In genomic region chr4:62505991-62506390, GRCm38 (mm10) we compare ENCODE assay signal across 19 mouse cellular contexts. TPM values are rescaled to one million over a fixed set of nuclear protein-coding genes. Genes with fewer than 3 reads are reported as not detected.
DNase-seq lines count a peak whose midpoint lies in the region; ATAC-seq and TF ChIP-seq lines count a peak whose summit lies in the region.
"Had no signal": no experiment of that assay in that cellular context is flagged by ENCODE, and none has a peak within 500 bp of the region (broad histone marks: within the 10 kb centered on the region; RNA-seq: fewer than 3 reads in every experiment).

No protein-coding gene starts in this region.

- no peaks in the 10 kb centered on the region for H3K79me3 ChIP-seq in C2C12 (ENCODE audit: low read depth)

- no peak overlapping the region for H3K4me2 ChIP-seq in liver, embryonic 15.5 days
- H3K4me2 ChIP-seq: embryonic facial prominence, embryonic 13.5 days; forebrain, embryonic 13.5 days; heart, embryonic 13.5 days; hindbrain, embryonic 13.5 days had no signal

- H3K9ac ChIP-seq in liver, embryonic 15.5 days = no peak overlapping the region
- H3K9ac ChIP-seq: embryonic facial prominence, embryonic 13.5 days; forebrain, embryonic 13.5 days; forebrain, postnatal 0 days; heart, embryonic 13.5 days; hindbrain, embryonic 13.5 days had no signal

- no peak for TF ChIP-seq CTCF in C2C12 (IDR thresholded peaks at IDR 0.05; ENCODE audit: control insufficient read depth, insufficient read depth, insufficient read length)

- no peak overlapping the region for H3K4me3 ChIP-seq in C2C12 (ENCODE audit: insufficient read depth, poor library complexity, severe bottlenecking)
- H3K4me3 ChIP-seq in liver, embryonic 15.5 days (replicated peaks) = no peak overlapping the region
- H3K4me3 ChIP-seq: embryonic facial prominence, embryonic 13.5 days; forebrain, embryonic 13.5 days; heart, embryonic 13.5 days; hindbrain, embryonic 13.5 days had no signal

- H3ac ChIP-seq in C2C12 (ENCODE audit: control insufficient read depth, insufficient read length, low read depth) = no peak overlapping the region

- H3K79me2 ChIP-seq in C2C12 (ENCODE audit: control insufficient read depth, insufficient read depth) = no peaks in the 10 kb centered on the region

- peaks cover 40% of the 10 kb centered on the region for H3K36me3 ChIP-seq in C2C12 (ENCODE audit: control insufficient read depth, insufficient read depth)
- peaks cover 41% of the 10 kb centered on the region for H3K36me3 ChIP-seq in liver, embryonic 15.5 days (replicated peaks)

- ATAC-seq in liver, embryonic 15.5 days (ENCODE audit: insufficient read depth) = 0 out of 2 replicates have a peak, but pooled peaks have one; percentile 8
- ATAC-seq: forebrain, embryonic 13.5 days; forebrain, postnatal 0 days; hindbrain, postnatal 0 days had no signal

- H3K4me1 ChIP-seq in liver, embryonic 15.5 days (replicated peaks) = peaks cover 81% of the 10 kb centered on the region

- peak overlapping the region; percentile 68 for H3K27ac ChIP-seq in liver, embryonic 15.5 days (replicated peaks)
- H3K27ac ChIP-seq: embryonic facial prominence, embryonic 13.5 days; forebrain, embryonic 13.5 days; heart, embryonic 13.5 days; hindbrain, embryonic 13.5 days; hindbrain, postnatal 0 days had no signal

- peak; percentile 44 for DNase-seq in adrenal gland, adult 2 months
- no peak for DNase-seq in adrenal gland, postnatal 14 days
- peak; percentile 42 for DNase-seq in kidney, adult 9 months
- DNase-seq in kidney, postnatal 36 days = no peak
- no peak for DNase-seq in retina, embryonic 14.5 days (ENCODE audit: low spot score)
- DNase-seq: adrenal gland, adult 8-10 months; B cell, adult 2 months; cerebellum, adult 11-12 months; forebrain, postnatal 0 days; gastrocnemius, postnatal 14 days had no signal

- H3K9me3 ChIP-seq in liver, embryonic 15.5 days (replicated peaks) = no peaks in the 10 kb centered on the region
- H3K9me3 ChIP-seq: embryonic facial prominence, embryonic 13.5 days; forebrain, embryonic 13.5 days; heart, embryonic 13.5 days; hindbrain, embryonic 13.5 days had no signal

- 71% methylated on average over 3 of the region's 3 CpGs for WGBS in liver, embryonic 15.5 days (ENCODE audit: insufficient replicate concordance)

- no peaks in the 10 kb centered on the region for H3K27me3 ChIP-seq in C2C12 (ENCODE audit: control insufficient read depth, insufficient read depth, insufficient read length)
- no peaks in the 10 kb centered on the region for H3K27me3 ChIP-seq in liver, embryonic 15.5 days
- H3K27me3 ChIP-seq: embryonic facial prominence, embryonic 13.5 days; forebrain, embryonic 13.5 days; heart, embryonic 13.5 days; hindbrain, embryonic 13.5 days had no signal

TF ChIP-seq in C2C12, 6 proteins besides CTCF, POLR2A, EP300 and RAD21:
- TF ChIP-seq MAX (IDR thresholded peaks at IDR 0.05) = no peak
- peak; percentile 31 for TF ChIP-seq USF1 (IDR thresholded peaks at IDR 0.05; ENCODE audit: low read depth)

RNA-seq across cellular contexts. Expression of gene Hdhd3, which starts 2.7 kb away (rescaled TPM):
- 10 to 100 TPM in 1 of 2 experiments, 1 to 10 TPM in 1; 9.2 to 26.1 TPM for total RNA-seq in adrenal gland, adult 2 months (2021)
- polyA plus RNA-seq in adrenal gland, adult 2 months (2012; rRNA removed) = 16.8 and 20.1 TPM in 2 replicates
- total RNA-seq in adrenal gland, postnatal 14 days (2021) = 16.2 and 22.7 TPM in 2 replicates
- polyA plus RNA-seq in C2C12 (2012; fragmentation: generic; extraction: Trizol) = 19.7 TPM
- 7.8 and 9.6 TPM in 2 replicates for polyA plus RNA-seq in liver, embryonic 15.5 days (2015; fragmentation: Nextera tagmentation; extraction: Ambion mirVana)

RNA-seq across cellular contexts. Expression of gene Alad, which starts 13.7 kb away (rescaled TPM):
- 100 to 1,000 TPM; 102 to 118 TPM for total RNA-seq in adrenal gland, adult 2 months (2021)
- 313 and 413 TPM in 2 replicates for polyA plus RNA-seq in adrenal gland, adult 2 months (2012; rRNA removed)
- 90.0 and 110 TPM in 2 replicates for total RNA-seq in adrenal gland, postnatal 14 days (2021)
- polyA plus RNA-seq in C2C12 (2012; fragmentation: generic; extraction: Trizol) = 147 TPM
- 582 and 589 TPM in 2 replicates for polyA plus RNA-seq in liver, embryonic 15.5 days (2015; fragmentation: Nextera tagmentation; extraction: Ambion mirVana)

RNA-seq across cellular contexts. Expression of gene Pole3, which starts 18.9 kb away (rescaled TPM):
- 10 to 100 TPM; 48.4 to 50.5 TPM for total RNA-seq in adrenal gland, adult 2 months (2021)
- polyA plus RNA-seq in adrenal gland, adult 2 months (2012; rRNA removed) = 11.7 and 13.8 TPM in 2 replicates
- total RNA-seq in adrenal gland, postnatal 14 days (2021) = 43.9 and 46.4 TPM in 2 replicates
- 55.7 TPM for polyA plus RNA-seq in C2C12 (2012; fragmentation: generic; extraction: Trizol)
- polyA plus RNA-seq in liver, embryonic 15.5 days (2015; fragmentation: Nextera tagmentation; extraction: Ambion mirVana) = 51.3 and 52.9 TPM in 2 replicates

RNA-seq across cellular contexts. Expression of gene 4933430I17Rik, which starts 19.2 kb away (rescaled TPM):
- under 1 TPM; 0.14 to 0.31 TPM for total RNA-seq in adrenal gland, adult 2 months (2021)
- polyA plus RNA-seq in adrenal gland, adult 2 months (2012; rRNA removed) = 0.06 TPM in 1 of 2 replicates, not detected in the other
- 0.19 and 0.26 TPM in 2 replicates for total RNA-seq in adrenal gland, postnatal 14 days (2021)
- 0.13 TPM for polyA plus RNA-seq in C2C12 (2012; fragmentation: generic; extraction: Trizol)
- polyA plus RNA-seq in liver, embryonic 15.5 days (2015; fragmentation: Nextera tagmentation; extraction: Ambion mirVana) = 0.06 and 0.15 TPM in 2 replicates
- total RNA-seq: hematopoietic stem cell, adult 5-6 weeks; hindbrain, postnatal 0 days had no signal

RNA-seq across cellular contexts. Expression of gene Bspry, which starts 26.1 kb away (rescaled TPM):
- total RNA-seq in adrenal gland, adult 2 months (2021) = 10 to 100 TPM in 1 of 2 experiments, 1 to 10 TPM in 1; 3.0 to 13.9 TPM
- 10.9 and 15.3 TPM in 2 replicates for polyA plus RNA-seq in adrenal gland, adult 2 months (2012; rRNA removed)
- 1.1 and 1.3 TPM in 2 replicates for total RNA-seq in adrenal gland, postnatal 14 days (2021)
- 0.25 TPM for polyA plus RNA-seq in C2C12 (2012; fragmentation: generic; extraction: Trizol)
- polyA plus RNA-seq in liver, embryonic 15.5 days (2015; fragmentation: Nextera tagmentation; extraction: Ambion mirVana) = 0.22 and 0.32 TPM in 2 replicates
- total RNA-seq: gastrocnemius, adult 18-20 months had no signal

Comparison
In these comparisons a context has a peak if more than half of its experiments do, and no peak if none do; other contexts are left out.
1. DNase-seq: peak in adrenal gland, adult 2 months (single experiment) and kidney, adult 9 months (single experiment); none in adrenal gland, postnatal 14 days (single experiment), kidney, postnatal 36 days (0 of 2) and retina, embryonic 14.5 days (single experiment).